Mouse (Mus musculus): ENCODE data around the gene Rgp1.
"Not testable (repeated sequence)": the region's sequence is repeated elsewhere in the genome, so short reads cannot be mapped to it uniquely, and the experiment has no call there.

The Rgp1 gene

GRCm38 (mm10) chr4:43578376-43579204 is at the start of gene Rgp1, which contains the start of gene Gba2:
Gene Rgp1 (plus strand): TSS chr4:43578715.
Gene Gba2 (minus strand): TSS chr4:43578873.
- peak; percentile 78 for DNase-seq

- DNase-seq = no peak
These were observed 48.4 kb upstream of the Rgp1 start for GRCm38 (mm10) chr4:43530081-43530501.

DNA sequence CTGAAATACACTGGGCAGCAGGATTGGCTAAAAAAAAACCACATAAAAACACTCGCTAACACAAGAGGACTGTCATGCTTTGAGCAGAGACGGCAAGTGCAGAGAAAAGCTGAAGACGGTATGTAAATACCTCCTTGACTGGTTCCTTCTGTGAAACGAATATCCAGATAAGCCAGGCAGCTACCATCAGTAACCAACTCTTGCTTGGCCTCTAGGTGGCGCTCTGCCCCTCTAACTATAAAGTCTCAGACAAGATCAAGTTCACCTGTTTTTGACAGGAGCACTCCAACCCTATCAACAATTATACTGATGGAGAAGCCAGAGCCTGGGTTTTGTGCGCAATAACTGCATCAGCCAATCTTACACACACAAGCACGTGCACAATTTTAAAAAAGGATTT is 47.9 kb upstream of the Rgp1 start:
- DNase-seq = peak; percentile 84

GRCm38 (mm10) chr4:43533270-43533669 is 45.2 kb upstream of the Rgp1 start:
- DNase-seq = no peak

DNA sequence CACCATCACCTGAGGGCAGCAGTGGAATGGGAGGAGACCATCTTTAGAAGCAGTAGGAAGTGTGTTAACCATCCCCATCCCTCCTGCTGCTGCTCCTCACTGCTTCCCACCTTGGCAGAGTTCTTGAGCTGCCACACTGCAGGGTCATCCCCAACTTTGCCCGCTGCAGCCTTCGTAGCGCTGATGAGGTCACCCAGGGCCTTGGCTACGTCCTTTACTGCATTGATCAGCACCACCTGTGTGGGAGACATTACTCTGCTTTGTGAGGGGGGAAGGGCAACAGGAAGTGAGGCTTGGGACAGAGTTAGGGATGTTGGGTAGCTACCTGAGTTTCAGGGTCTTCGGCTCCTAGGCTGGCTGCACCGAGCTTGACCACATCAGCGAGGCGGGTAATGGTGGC is 42.9 kb upstream of the Rgp1 start:
- DNase-seq = no peak

GRCm38 (mm10) chr4:43536031-43536430 is 42.5 kb upstream of the Rgp1 start:
- no peak for DNase-seq

GRCm38 (mm10) chr4:43542044-43542443 is 36.5 kb upstream of the Rgp1 start:
- no peak for DNase-seq

DNA sequence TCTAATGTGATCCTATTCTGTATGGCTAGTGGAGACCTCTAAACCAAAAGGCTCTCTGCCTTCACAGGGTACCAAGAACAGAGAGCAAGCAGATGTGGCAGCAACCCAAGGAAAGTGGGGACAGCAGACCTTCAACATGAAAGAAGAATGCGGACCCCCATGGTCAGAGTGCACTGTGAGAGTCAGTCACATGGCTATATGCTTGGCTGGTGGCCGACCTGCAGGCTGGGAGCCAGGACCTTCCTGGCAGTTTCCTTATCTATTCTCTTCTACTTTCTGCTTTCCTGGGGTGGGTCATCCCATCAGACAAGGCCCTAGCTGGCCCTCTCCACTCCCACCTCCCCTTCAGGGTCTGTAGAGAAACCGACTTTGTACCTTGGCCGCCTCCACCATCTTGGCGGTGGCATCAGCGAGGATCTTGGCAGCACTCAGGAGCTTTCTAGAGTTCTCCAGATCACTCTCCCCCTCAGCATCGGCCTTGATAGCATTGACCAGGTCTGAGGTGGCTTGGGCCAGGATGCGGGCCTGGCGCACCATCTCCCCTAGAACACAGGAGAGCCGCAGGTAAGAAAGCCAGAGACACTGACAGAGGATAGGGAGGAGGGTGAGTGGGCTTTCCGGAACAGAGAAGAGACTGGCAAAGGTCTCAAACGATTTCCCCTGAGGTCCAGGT is 32.0 kb upstream of the Rgp1 start:
- DNase-seq = no peak

DNA sequence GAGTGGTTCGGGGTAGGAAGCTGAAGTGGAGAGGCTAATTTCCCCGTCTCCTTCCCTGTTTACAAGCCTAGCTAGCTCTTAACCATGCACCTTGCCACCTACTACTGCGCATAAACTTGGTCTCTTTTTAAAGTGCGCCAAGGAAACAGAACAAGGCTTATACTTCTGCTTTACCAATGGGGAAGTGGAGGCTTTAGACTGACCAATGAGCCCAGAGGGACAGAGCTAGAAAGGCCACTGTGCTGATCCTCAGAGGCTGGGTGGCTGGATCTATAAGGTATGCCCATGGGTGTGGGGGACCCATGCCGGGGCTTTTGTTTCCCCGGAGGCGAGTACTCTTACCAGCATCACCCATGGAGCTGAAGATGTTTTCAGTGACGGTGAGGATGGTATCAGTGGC is 31.4 kb upstream of the Rgp1 start:
- no peak for DNase-seq

- DNase-seq = no peak
These were observed 29.5 kb upstream of the Rgp1 start for GRCm38 (mm10) chr4:43549055-43549454.

DNA sequence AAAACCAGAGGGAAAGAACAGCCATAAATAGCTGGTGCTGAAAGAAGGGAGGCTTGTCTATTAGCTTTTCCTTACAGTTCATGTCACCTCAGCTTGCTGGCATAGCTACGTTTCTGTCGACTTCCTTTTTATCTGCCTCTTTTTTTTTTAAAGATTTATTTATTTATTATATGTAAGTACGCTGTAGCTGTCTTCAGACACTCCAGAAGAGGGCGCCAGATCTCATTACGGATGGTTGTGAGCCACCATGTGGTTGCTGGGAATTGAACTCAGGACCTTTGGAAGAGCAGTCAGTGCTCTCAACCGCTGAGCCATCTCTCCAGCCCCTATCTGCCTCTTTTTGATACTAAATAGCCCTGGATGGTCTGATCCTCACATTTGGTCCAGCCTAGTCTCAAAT is 26.7 kb upstream of the Rgp1 start:
- DNase-seq = not testable (repeated sequence)

DNA sequence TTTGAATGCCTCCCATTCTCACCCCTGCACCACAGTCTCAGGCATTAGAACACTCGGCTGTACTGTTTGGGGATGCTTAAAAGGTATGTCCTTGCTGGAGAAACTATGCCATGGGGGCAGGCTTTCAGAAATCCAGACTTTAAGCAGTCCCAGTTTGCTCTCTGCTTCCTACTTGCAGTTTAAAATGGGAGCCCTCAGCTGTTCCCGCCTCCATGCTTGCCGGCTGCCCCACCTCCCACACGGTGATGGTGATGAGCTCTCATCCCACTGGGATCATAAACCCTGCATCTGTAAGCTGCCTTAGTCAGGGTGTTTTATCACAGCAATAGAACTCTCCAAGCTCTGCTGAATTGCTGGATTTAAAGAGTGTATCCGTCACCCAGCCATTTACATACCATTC is 26.1 kb upstream of the Rgp1 start:
- no peak for DNase-seq

DNA sequence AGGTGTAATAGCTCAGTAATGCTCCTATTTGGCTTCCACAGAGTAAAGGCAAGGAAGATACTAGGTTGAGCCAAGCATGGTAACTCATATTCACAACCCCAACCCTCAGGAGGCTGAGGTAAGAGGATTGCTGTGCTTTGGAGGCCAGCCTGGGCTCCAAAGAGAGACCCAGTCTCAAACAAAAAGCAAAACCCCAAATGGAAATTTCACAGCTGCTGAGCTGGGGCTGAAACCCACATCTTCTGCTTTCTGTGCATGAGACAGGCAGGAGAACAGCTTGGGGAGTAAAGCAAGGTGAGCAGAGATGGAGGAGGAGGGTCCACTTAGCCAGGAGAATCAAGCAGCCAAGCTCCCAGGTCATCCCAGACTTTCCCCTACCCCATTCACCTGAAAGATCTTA is 24.6 kb upstream of the Rgp1 start:
- no peak for DNase-seq

DNA sequence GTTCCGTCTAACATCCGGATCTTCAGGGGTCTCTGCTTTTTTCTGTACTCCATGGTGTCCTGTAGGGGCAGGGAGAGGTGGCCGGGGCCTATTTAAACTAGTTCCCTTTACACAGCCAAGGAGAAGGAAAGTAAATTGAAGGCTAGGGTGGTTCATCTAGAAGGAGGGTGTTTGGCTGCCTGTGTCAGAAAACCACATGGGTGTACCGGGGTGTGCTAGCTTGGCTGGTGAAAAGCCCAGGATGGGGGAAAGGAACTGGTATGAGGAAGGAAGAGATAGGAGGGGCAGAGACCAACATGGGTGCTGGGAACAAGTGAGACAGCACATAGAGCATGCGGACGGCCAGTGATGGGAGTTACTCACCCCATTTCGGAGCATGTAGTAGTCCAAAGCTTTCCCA is 22.6 kb upstream of the Rgp1 start:
- no peak for DNase-seq

DNA sequence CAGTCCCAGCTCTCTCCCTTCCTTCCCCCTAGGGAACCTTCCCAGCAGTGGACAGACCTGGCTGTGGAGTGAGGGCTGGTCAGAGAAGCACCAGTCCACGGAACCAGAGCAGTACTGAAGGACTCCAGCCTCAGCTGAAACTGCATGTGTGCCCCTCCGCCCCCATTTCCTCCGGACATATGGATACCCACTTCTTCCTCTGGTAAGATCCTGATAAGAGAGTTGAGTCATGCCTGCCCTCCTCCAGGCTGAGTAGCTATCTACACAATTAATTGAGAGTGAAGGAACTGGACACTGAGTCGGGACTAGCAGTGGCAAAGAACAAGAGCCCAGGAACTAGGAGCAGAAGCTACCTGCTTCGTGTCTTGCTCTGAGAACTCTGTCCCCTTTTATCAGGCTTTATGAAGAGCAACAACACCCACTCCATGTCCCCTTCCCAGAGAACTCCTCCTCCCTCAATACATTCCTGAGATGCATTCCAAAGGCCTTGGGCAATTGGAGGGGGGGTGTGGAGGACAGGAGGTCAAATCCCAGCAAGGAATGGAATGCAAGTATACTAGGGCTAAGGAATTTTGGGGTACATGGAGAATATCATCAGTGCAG is 20.4 kb upstream of the Rgp1 start:
- DNase-seq = no peak

GRCm38 (mm10) chr4:43558631-43559356 is 19.7 kb upstream of the Rgp1 start:
- no peak for DNase-seq

DNA sequence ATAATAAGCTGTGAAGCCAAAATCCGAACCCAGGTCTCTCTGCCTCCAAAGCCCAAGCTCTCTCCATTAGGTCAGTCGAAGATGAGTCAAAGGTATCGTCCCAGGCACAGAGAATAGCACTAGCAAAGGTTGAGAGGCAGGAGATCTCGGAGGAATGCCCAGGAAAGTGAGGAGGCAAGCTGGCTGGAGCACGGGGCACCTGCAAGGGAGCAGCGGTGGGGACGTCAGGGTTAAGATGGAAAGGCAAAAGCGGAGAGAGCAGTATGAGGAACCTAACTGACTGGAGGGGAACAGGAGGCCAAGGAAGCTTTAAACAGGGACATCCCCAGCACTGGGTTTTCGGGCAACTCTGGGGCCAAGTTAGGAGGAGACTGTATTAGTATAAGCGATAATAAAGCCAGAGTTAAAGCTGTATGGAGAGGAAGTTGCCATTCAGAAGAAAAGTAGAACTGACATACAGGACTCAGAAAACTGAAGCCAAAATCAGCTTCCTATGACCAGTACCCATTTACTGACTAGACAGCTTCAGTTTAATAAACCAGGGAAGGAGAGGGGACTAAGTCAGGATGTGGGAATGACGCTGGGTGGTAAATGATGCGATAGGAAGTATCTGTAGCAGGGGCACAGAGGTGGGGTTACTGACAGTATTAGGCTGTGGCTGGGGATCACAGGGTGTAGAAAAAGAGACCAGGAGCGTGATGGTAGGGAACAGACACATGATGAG is 18.8 kb upstream of the Rgp1 start:
- DNase-seq = no peak

DNA sequence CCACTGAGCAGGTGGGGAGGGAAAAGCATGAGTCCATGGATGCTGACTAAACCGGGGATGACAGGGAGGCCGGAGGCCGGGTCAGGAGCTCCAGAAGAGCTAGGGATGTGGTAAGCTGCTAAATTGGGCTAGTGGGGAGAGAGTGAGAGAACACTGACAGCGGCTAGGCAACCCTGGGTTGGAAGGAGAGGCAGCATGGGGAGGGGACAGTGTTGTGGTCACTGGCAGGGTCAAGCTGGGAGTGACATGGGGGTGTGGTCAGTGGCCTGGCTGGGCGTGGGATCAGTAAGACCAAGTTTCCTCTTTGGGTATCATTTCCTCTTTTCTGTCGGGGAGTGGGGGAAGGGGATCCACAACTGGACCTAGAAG is 18.3 kb upstream of the Rgp1 start:
- DNase-seq = no peak

DNA sequence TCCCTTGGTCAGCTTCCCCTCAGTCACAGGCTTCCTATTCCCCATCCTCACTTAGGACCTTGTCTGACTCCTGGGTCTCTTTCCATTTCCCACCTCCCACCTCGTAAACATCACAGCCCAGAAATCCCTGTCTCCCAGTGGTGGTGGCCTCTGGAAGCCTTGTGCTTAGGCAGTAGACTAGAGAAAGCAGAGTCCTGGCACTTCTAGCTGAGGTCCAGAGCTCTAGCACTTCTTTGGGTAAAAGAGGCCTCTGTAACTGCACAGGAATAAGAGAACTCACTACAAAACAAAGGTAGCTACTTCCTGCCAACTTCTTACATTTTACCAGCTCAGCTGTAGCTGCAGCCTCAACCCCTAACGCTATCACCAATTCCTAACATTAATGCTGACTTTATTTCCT is 17.5 kb upstream of the Rgp1 start:
- DNase-seq = no peak

- no peak for DNase-seq
These were observed 17.0 kb upstream of the Rgp1 start for GRCm38 (mm10) chr4:43561436-43561996.

- DNase-seq = peak; percentile 87
These were observed 16.3 kb upstream of the Rgp1 start, which contains the start of the genes Creb3 and Tln1 for GRCm38 (mm10) chr4:43561997-43562768. Gene Creb3 (plus strand): TSS chr4:43562332. Gene Tln1 (minus strand): TSS chr4:43562691.

Measured in right cerebral cortex, postnatal 4 days (tissue).